Mouse (Mus musculus): ENCODE measurements around the gene Cabp7. TPM values are rescaled to one million over a fixed set of nuclear protein-coding genes. Genes with fewer than 3 reads are reported as not detected.

Cabp7 gene
- polyA plus RNA-seq, 1 experiment from 2014 or later, result 0.15 TPM

GRCm38 (mm10) chr11:4721728-4722127 lies 24.9 kb downstream of the Cabp7 start:
- Histone ChIP-seq H3K27ac (ENCODE audit: low read depth, low read length) (no peak overlapping the region), H3K36me3 (ENCODE audit: control insufficient read depth, insufficient read depth, low read length) (peaks cover 5% of the 10 kb centered on the region; the same call in 1 of the 2 replicates), H3K9ac (ENCODE audit: low read length) (no peak overlapping the region), H3K4me3 (ENCODE audit: low read depth, low read length) (no peak overlapping the region), H3K27me3 (ENCODE audit: control insufficient read depth, insufficient read depth, low read length) (no peaks in the 10 kb centered on the region), H3K9me3 (ENCODE audit: control insufficient read depth, low read length) (no peaks in the 10 kb centered on the region), H3K4me1 (ENCODE audit: control insufficient read depth, insufficient read depth, low read length) (no peaks in the 10 kb centered on the region), H3K4me2 (no peak overlapping the region)
- ATAC-seq (ENCODE audit: low FRiP score), result no peak
- 92% methylated on average over 8 of the region's 8 CpGs for WGBS
- no peak for DNase-seq (ENCODE audit: low spot score, missing footprints)

GRCm38 (mm10) chr11:4720900-4721580 lies 25.5 kb downstream of the Cabp7 start:
- Histone ChIP-seq H3K4me3 (ENCODE audit: low read depth, low read length) (no peak overlapping the region), H3K27me3 (ENCODE audit: control insufficient read depth, insufficient read depth, low read length) (no peaks in the 10 kb centered on the region), H3K4me2 (no peak overlapping the region), H3K9ac (ENCODE audit: low read length) (no peak overlapping the region), H3K9me3 (ENCODE audit: control insufficient read depth, low read length) (no peaks in the 10 kb centered on the region), H3K4me1 (ENCODE audit: control insufficient read depth, insufficient read depth, low read length) (no peaks in the 10 kb centered on the region), H3K36me3 (ENCODE audit: control insufficient read depth, insufficient read depth, low read length) (peaks cover 5% of the 10 kb centered on the region; the same call in 1 of the 2 replicates), H3K27ac (ENCODE audit: low read depth, low read length) (no peak overlapping the region)
- ATAC-seq (ENCODE audit: low FRiP score) (no peak), DNase-seq (ENCODE audit: low spot score, missing footprints) (no peak)
- 56% methylated on average over 7 of the region's 7 CpGs for WGBS

DNA sequence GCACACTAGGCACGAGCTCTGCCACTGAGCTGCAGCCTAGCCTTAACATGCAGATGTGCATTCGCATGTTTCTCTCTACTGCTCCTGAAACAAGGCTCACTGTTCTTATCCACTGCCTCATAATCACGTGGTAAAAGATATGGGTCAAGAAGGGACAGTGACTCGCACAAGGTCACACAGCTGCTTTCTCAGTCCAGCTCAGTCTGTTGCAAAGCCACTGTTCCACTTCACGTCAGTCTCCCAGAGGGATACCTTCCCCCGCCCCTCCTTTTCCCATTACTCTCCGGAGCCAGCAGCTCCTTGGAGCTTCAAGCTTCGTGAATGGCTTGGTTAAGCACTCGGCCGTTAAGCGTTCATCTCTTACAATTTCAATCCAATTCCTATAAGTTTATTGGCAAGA lies 26.2 kb downstream of the Cabp7 start:
- Histone ChIP-seq H3K9ac (ENCODE audit: low read length) (no peak overlapping the region), H3K4me3 (ENCODE audit: low read depth, low read length) (no peak overlapping the region), H3K36me3 (ENCODE audit: control insufficient read depth, insufficient read depth, low read length) (peaks cover 2% of the 10 kb centered on the region; the same call in 1 of the 2 replicates), H3K27ac (ENCODE audit: low read depth, low read length) (no peak overlapping the region), H3K9me3 (ENCODE audit: control insufficient read depth, low read length) (no peaks in the 10 kb centered on the region), H3K4me1 (ENCODE audit: control insufficient read depth, insufficient read depth, low read length) (no peaks in the 10 kb centered on the region), H3K4me2 (no peak overlapping the region), H3K27me3 (ENCODE audit: control insufficient read depth, insufficient read depth, low read length) (no peaks in the 10 kb centered on the region)
- ATAC-seq (ENCODE audit: low FRiP score) (no peak), DNase-seq (ENCODE audit: low spot score, missing footprints) (no peak)
- WGBS, result 62% methylated on average over 11 of the region's 11 CpGs

GRCm38 (mm10) chr11:4719961-4720360 lies 26.6 kb downstream of the Cabp7 start:
- Histone ChIP-seq H3K4me3 (ENCODE audit: low read depth, low read length) (no peak overlapping the region), H3K4me2 (no peak overlapping the region), H3K27ac (ENCODE audit: low read depth, low read length) (no peak overlapping the region), H3K4me1 (ENCODE audit: control insufficient read depth, insufficient read depth, low read length) (no peaks in the 10 kb centered on the region), H3K36me3 (ENCODE audit: control insufficient read depth, insufficient read depth, low read length) (peaks cover 2% of the 10 kb centered on the region; the same call in 1 of the 2 replicates), H3K9ac (ENCODE audit: low read length) (no peak overlapping the region), H3K9me3 (ENCODE audit: control insufficient read depth, low read length) (no peaks in the 10 kb centered on the region), H3K27me3 (ENCODE audit: control insufficient read depth, insufficient read depth, low read length) (no peaks in the 10 kb centered on the region)
- ATAC-seq (ENCODE audit: low FRiP score) (no peak), DNase-seq (ENCODE audit: low spot score, missing footprints) (no peak)
- 92% methylated on average over 9 of the region's 9 CpGs for WGBS

DNA sequence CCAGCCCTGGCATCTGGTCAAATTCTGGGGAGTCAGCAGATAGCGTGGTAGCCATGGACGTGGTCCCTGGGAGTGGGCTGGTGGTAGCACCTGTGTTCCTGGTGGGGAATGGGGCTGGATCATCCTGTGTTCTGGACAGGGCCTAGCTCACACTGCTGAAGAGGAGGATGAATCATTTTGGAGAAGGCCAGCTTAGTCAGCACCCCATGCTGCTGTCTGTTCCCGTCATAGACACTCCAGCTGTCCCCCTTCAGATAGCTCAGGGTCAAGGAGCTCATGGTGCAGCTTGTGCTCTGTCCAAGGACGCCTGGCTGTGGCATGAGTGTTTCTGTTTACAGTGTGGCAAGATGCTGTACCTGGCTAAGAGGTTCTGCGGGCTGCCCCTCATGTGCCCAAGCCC lies 28.0 kb downstream of the Cabp7 start:
- Histone ChIP-seq H3K9me3 (ENCODE audit: control insufficient read depth, low read length) (no peaks in the 10 kb centered on the region), H3K4me2 (no peak overlapping the region), H3K9ac (ENCODE audit: low read length) (no peak overlapping the region), H3K4me3 (ENCODE audit: low read depth, low read length) (no peak overlapping the region), H3K36me3 (ENCODE audit: control insufficient read depth, insufficient read depth, low read length) (no peaks in the 10 kb centered on the region), H3K27ac (ENCODE audit: low read depth, low read length) (no peak overlapping the region), H3K27me3 (ENCODE audit: control insufficient read depth, insufficient read depth, low read length) (no peaks in the 10 kb centered on the region), H3K4me1 (ENCODE audit: control insufficient read depth, insufficient read depth, low read length) (no peaks in the 10 kb centered on the region)
- 84% methylated on average over 5 of the region's 5 CpGs for WGBS
- no peak for DNase-seq (ENCODE audit: low spot score, missing footprints)
- no peak for ATAC-seq (ENCODE audit: low FRiP score)

DNA sequence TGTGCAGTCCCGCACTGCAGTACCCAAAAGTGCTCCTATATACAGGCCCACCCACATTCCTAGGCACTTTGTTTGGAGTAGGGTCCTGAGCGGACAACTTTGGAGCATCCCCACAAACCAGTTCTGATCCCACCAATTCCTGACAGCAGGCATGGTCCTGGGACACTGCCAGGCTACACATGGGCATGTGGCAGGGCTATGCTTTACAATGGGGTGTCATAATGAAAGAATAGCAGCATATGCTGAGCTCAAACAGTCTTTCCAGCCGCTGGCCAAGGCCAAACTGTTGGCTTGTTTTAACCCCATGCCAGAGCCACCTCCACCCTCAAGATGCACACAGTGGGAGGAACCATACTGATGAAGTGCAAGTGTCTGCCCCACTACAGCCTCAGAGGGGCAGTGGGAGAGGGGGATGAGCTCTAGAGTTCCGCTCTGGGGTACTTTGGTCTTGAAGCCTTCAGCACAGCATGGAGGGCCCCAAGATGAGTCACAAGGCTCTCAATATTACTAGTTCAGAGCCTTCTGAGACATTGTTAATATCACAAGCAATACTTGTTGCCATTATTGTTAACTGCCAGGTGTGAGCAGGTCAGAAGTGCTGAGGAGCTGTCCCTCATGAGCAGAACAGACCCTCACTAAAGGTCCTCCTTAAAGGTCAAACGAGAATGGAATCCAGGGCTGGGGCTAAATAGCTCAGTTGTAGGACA lies 29.9 kb downstream of the Cabp7 start:
- no peak overlapping the region for H3K9ac ChIP-seq (ENCODE audit: low read length)
- no peak for DNase-seq (ENCODE audit: low spot score, missing footprints)
- H3K27me3 ChIP-seq (ENCODE audit: control insufficient read depth, insufficient read depth, low read length), result no peaks in the 10 kb centered on the region
- WGBS, result 93% methylated on average over 5 of the region's 5 CpGs
- ATAC-seq (ENCODE audit: low FRiP score), result no peak
- no peak overlapping the region for H3K27ac ChIP-seq (ENCODE audit: low read depth, low read length)
- H3K4me2 ChIP-seq, result no peak overlapping the region
- H3K36me3 ChIP-seq (ENCODE audit: control insufficient read depth, insufficient read depth, low read length), result no peaks in the 10 kb centered on the region
- no peaks in the 10 kb centered on the region for H3K4me1 ChIP-seq (ENCODE audit: control insufficient read depth, insufficient read depth, low read length)
- no peaks in the 10 kb centered on the region for H3K9me3 ChIP-seq (ENCODE audit: control insufficient read depth, low read length)
- H3K4me3 ChIP-seq (ENCODE audit: low read depth, low read length), result no peak overlapping the region

DNA sequence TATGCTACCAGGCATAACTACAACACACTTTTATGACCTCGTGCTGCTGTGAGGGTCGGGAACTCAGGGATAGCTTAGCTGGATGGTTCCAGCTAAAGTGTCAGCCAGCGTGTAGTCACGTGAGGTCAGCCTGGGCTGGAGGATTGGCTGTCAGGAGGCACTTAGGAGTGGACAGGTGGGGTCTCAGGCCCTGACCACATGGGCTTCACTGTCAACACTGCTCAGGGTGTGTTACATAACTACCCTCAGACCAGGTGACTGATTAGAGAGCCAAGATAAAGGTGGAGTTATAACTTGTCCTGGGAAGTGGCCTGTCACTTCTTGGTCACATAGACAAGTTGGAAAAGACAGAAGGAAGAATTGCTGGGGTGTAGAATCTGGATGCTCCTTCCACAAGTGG lies 31.0 kb downstream of the Cabp7 start:
- no peak for ATAC-seq (ENCODE audit: low FRiP score)
- whole genome bisulfite sequencing, result 93% methylated on average over 4 of the region's 4 CpGs

GRCm38 (mm10) chr11:4714727-4715126 lies 31.9 kb downstream of the Cabp7 start:
- Histone ChIP-seq H3K27me3 (ENCODE audit: control insufficient read depth, insufficient read depth, low read length) (no peaks in the 10 kb centered on the region), H3K9me3 (ENCODE audit: control insufficient read depth, low read length) (no peaks in the 10 kb centered on the region), H3K4me2 (no peak overlapping the region), H3K27ac (ENCODE audit: low read depth, low read length) (no peak overlapping the region), H3K4me3 (ENCODE audit: low read depth, low read length) (no peak overlapping the region), H3K36me3 (ENCODE audit: control insufficient read depth, insufficient read depth, low read length) (no peaks in the 10 kb centered on the region), H3K4me1 (ENCODE audit: control insufficient read depth, insufficient read depth, low read length) (no peaks in the 10 kb centered on the region), H3K9ac (ENCODE audit: low read length) (no peak overlapping the region)
- DNase-seq (ENCODE audit: low spot score, missing footprints) (no peak), ATAC-seq (ENCODE audit: low FRiP score) (no peak)
- 91% methylated on average over 4 of the region's 4 CpGs for WGBS

More for the DNA sequence above, 31.0 kb downstream of the Cabp7 start:
- H3K36me3 ChIP-seq (ENCODE audit: control insufficient read depth, insufficient read depth, low read length), result no peaks in the 10 kb centered on the region
- no peaks in the 10 kb centered on the region for H3K9me3 ChIP-seq (ENCODE audit: control insufficient read depth, low read length)
- no peak overlapping the region for H3K27ac ChIP-seq (ENCODE audit: low read depth, low read length)
- H3K27me3 ChIP-seq (ENCODE audit: control insufficient read depth, insufficient read depth, low read length), result no peaks in the 10 kb centered on the region
- no peak for DNase-seq (ENCODE audit: low spot score, missing footprints)
- no peak overlapping the region for H3K4me3 ChIP-seq (ENCODE audit: low read depth, low read length)
- H3K9ac ChIP-seq (ENCODE audit: low read length), result no peak overlapping the region
- no peaks in the 10 kb centered on the region for H3K4me1 ChIP-seq (ENCODE audit: control insufficient read depth, insufficient read depth, low read length)
- H3K4me2 ChIP-seq, result no peak overlapping the region

DNA sequence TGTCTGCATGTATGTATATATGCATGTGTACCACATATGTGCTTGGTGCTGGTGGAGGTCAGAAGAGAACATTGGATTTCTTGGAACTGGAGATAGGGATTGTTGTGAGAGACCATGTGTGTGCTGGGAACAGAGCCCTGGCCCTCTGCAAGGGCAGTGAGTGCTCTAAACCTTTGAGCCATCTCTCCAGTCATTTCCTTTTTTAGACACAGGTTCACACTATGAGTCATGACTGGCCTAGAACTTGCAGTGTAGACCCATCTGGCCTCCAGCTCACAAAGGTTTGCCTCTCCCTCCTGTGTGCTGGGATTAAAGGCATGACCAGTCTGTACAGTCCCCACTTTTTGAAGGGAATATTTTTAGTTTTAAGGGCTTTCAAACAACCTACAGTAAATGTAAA lies 33.8 kb downstream of the Cabp7 start:
- ATAC-seq (ENCODE audit: low FRiP score), result no peak
- DNase-seq (ENCODE audit: low spot score, missing footprints), result no peak
- Histone ChIP-seq H3K27me3 (ENCODE audit: control insufficient read depth, insufficient read depth, low read length) (no peaks in the 10 kb centered on the region), H3K9ac (ENCODE audit: low read length) (no peak overlapping the region), H3K4me2 (no peak overlapping the region), H3K4me3 (ENCODE audit: low read depth, low read length) (no peak overlapping the region), H3K9me3 (ENCODE audit: control insufficient read depth, low read length) (no peaks in the 10 kb centered on the region), H3K4me1 (ENCODE audit: control insufficient read depth, insufficient read depth, low read length) (no peaks in the 10 kb centered on the region), H3K27ac (ENCODE audit: low read depth, low read length) (no peak overlapping the region), H3K36me3 (ENCODE audit: control insufficient read depth, insufficient read depth, low read length) (no peaks in the 10 kb centered on the region)

Data from midbrain, embryonic 11.5 days (tissue).